Mouse (Mus musculus): Measurements from ENCODE around the gene Ankrd44.

Ankrd44 gene

DNA sequence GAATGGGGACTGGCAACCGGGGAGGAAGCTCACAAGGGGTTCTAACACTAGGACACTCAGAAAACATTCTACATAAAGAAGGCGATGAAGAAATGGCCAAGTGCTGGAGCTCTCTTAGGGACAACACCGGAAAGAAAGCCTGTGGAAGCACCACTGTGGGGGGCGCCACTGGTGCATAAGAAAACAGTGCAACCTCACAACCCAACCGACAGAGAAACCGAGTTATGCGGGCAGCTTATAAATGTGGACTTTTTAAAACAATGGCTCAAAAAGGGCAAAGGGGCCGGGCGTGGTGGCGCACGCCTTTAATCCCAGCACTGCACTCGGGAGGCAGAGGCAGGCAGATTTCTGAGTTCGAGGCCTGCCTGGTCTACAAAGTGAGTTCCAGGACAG, 117.1 kb downstream of the Ankrd44 start:
- DNase-seq (ENCODE audit: low spot score) = no peak

DNA sequence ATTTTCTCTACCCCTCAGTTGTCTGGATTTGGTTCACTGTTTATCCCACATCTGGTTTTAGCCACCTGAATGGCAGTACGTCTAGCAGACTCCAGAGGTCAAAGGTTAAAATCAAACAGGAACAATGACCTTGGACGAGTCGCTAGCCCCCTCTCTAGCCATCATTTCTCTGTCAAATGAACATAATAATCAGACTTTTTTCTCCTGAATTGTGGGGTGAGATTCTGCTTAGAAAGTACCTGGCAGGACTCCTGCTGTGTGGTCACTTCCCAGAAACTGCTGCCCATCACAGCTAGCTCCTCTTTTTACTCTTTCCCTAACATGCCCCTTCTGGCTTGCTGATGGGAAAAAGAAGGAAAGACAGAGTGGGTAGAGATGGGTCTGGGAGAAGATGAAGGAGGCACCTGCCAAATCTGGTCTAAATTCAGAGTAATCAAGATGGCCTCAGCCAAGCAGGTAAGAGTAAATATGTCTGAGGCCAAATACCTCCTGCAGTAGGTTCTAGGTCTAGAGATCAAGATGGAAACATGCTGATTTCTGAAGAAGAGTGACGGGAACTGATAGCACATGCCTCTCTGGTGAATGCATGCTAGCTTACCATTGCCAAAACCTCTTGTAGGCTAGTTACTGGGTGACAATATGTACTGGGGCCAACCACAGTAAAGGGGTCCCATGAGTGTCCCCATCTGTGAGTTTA, 117.6 kb downstream of the Ankrd44 start:
- DNase-seq (ENCODE audit: low spot score) = no peak

DNA sequence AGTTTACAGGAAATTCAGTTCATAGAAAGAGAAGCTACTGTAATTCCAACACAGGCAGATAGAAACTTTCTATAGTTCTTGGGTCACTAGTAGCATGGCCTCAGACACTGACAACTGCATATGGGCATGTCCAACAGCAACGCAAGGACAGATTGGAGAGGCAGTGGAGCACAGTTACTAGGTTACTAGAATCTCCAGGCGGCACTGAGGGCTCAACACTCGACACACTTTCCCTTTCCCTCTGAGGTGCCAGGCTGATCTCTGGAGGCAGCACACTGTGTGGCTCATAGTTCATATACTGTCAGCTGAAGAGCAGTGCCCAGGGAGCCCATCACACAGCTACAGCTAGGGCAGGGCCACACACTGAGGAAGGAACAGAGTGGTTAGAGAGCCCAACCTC, 118.4 kb downstream of the Ankrd44 start:
- no peak for DNase-seq (ENCODE audit: low spot score)

DNA sequence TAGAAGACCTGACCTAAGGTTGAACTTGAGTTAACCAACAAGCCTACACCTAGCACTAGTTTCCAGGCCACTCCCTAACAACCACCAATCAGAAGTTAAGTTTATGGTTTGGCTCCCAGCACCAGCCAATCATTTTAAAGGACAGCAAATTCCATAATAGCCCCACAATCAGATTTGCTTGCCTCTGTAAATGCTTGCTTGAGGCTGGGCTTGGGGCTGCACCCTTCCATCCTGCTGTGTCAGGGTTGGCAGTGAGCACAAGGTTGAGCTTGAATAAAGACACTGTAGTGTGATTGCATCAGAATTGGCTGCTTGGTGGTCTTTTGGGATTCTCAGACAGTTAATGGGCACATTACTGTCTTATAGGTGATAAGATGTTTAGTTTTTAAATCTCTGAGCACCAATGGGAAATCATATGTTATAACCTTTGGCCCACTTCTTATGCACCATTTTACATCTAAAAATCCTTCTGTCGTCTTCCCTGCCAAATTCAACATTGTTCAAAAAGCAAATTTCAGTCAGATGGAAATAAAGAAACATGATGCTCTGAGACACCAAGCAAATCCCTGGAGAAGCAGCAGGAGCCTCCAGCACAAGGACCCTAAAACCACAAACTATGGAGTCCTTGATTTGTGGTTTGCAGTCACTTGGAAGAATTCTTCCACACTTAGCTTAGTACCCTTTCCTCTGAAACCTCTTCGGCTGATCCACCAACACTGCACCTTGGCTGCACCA, 119.9 kb downstream of the Ankrd44 start:
- no peak for DNase-seq (ENCODE audit: low spot score)

GRCm38 (mm10) chr1:54804406-54804805, 121.8 kb downstream of the Ankrd44 start:
- DNase-seq (ENCODE audit: low spot score) = no peak

GRCm38 (mm10) chr1:54802703-54803102, 123.5 kb downstream of the Ankrd44 start:
- no peak for DNase-seq (ENCODE audit: low spot score)

GRCm38 (mm10) chr1:54801256-54801655, 124.9 kb downstream of the Ankrd44 start:
- no peak for DNase-seq (ENCODE audit: low spot score)

- DNase-seq (ENCODE audit: low spot score) = no peak
These were observed 126.8 kb downstream of the Ankrd44 start for GRCm38 (mm10) chr1:54799421-54799820.

GRCm38 (mm10) chr1:54798415-54798814, 127.8 kb downstream of the Ankrd44 start:
- no peak for DNase-seq (ENCODE audit: low spot score)

GRCm38 (mm10) chr1:54794709-54795108, 131.5 kb downstream of the Ankrd44 start:
- no peak for DNase-seq (ENCODE audit: low spot score)

DNA sequence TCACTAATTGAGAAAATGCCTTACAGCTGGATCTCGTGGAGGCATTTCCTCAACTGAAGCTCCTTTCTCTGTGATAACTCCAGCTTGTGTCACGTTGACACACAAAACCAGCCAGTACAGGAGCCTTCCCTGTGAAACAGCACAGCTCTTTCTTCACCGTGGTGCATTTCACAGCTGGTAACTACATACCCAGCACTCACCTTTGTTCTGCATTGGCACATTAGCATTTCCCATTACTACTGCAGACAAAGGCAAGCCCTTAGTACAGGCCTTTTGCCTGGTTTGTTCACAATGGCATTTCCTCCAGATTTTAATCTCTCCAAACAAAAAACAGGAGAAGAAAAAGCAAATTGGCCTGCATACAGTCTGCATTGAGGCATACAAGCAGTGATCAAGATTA, 134.8 kb downstream of the Ankrd44 start:
- no peak for DNase-seq (ENCODE audit: low spot score)

DNA sequence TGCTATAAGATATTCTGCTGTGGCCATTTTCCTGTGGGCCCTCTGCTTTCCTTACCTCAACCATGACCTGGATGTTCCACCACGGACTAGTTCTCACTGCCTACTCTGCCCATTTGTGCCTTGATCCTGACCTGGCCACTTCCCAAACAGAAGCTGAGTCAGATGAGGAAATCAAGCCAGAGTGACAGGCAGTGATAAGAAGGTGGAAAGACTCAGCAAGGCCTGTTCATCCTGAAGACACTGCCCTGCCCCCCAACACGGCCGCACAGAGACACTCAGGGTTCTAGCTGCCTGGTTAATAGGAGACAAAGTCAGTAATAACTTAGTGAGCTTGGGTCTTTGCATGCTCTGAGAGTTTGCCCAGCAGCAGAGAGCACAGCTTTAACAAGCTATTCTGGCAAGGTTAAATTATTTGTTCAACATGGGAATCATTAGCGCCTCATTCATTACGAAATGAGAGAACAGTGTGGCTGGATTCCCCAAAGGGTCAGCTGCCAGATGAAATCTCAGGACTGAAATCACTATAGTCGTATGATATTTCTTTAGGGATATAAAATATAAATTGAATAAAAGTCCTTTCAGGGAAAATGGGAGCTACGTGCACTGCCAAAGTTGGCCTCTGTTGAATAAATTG, 136.7 kb downstream of the Ankrd44 start:
- DNase-seq (ENCODE audit: low spot score) = no peak

GRCm38 (mm10) chr1:54788337-54788736, 137.8 kb downstream of the Ankrd44 start:
- no peak for DNase-seq (ENCODE audit: low spot score)

DNA sequence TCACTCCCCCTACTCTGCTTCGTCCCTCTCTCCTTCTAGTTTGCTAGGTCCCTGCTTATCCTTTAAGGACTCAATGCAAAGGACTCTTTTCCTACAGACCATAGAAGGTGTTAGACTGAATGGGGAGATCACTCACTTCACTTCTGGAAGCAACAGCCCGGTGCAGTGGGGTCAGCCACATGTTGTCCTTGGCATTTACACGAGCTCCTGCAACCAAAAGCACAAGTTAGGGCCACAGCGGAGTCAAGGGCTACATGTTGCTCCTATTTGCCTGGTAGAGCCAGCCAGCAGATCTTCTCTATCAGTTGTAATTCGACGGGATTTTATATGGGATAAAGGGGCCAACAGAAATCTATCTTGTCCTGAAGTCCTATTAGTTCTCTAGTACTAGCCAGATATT, 148.0 kb downstream of the Ankrd44 start:
- no peak for DNase-seq (ENCODE audit: low spot score)

DNA sequence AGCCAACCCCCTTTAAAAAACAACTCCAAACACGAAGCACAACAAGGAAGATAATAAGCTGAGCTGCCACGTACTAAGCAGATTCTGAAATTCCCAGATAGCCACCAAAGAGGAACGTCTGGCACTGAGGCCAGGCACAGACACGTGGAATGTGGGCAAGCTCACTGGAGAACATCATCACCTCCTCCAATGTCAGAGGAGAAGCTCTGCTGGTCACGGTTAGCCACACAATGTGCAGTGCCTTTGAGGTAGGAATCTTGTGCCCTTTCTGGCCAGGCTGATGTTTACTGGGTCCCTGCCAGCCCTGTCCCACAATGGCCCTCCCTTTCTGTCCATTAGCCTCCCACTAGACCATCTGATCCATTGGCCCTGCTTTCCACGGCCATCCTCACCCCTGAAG, 149.1 kb downstream of the Ankrd44 start:
- DNase-seq (ENCODE audit: low spot score) = no peak

- no peak for DNase-seq (ENCODE audit: low spot score)
These were observed 150.1 kb downstream of the Ankrd44 start for GRCm38 (mm10) chr1:54776116-54776515.

DNA sequence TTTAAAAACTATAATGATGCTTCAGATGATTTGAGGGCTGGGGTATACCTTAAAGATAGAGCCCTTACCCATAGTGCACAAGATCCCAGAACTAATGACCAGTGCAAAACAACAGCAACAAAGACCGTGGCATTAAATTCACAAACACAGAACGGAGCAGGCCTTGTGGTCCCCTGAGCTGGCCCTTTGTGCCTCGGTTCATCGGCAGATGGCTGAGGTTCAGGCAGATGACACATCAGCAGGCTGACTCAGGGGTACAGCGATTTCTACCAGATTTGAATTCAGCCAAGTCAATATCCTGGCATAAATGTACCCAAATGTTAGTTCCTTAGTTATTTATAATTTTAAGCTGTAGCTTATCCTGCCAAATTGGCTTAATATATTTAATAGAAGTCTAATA, 153.3 kb downstream of the Ankrd44 start:
- DNase-seq (ENCODE audit: low spot score) = no peak

DNA sequence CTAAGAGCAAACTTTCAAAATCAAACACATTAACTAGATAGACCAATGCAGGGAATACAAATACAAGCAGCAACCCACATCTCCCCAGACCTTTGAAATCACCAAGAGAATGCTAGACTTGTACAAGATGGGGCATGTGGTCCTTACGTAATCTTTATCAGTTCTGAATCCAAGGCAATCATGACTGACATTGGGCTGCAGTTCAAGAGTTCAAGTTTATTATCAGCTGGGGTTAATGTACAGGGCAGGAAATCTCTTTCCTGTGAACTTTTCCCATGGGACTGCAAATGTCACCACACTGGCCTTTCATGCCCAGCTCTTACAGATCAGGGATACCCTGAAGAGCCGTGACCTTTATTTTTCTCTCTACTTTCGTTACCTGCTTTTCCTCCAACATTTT, 154.7 kb downstream of the Ankrd44 start:
- DNase-seq (ENCODE audit: low spot score) = no peak

DNA sequence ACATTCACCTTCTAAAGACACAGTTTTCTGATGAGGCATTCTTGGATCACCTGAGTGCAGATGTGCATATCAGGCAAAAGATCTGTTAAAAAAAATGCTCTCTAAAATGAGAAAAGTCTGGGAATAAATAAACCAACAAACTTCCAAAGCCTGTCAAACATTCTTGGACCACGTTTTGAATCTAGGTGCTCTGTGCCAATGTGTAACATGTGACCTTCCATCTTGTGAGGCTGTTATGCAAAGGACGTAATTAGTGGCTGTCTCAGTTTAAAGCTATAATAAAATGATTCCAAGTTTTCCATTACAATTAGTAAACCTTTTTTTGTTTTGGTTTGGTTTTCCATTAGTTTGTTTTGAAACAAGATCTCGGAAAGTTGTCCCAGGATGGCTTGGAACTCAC, 159.0 kb downstream of the Ankrd44 start:
- no peak for DNase-seq (ENCODE audit: low spot score)

- no peak for DNase-seq (ENCODE audit: low spot score)
These were observed 160.5 kb downstream of the Ankrd44 start for GRCm38 (mm10) chr1:54765632-54766238.

GRCm38 (mm10) chr1:54762216-54762807, 163.9 kb downstream of the Ankrd44 start:
- no peak for DNase-seq (ENCODE audit: low spot score)

- no peak for DNase-seq (ENCODE audit: low spot score)
These were observed 166.3 kb downstream of the Ankrd44 start for GRCm38 (mm10) chr1:54759841-54760240.
